ENCODE assay signal across 7 mouse cellular contexts in genomic region chr19:4755565-4756192, GRCm38 (mm10). TPM values are rescaled to one million over a fixed set of nuclear protein-coding genes. Genes with fewer than 3 reads are reported as not detected.
A peak's percentile ranks its signal among the peaks of the same experiment; 100 is the strongest.
DNase-seq lines count a peak whose midpoint lies in the region; ATAC-seq lines count a peak whose summit lies in the region.

No protein-coding gene starts in this region.

- peak overlapping the region; percentile 61 for H3K9ac ChIP-seq in limb, embryonic 11.5 days (ENCODE audit: low read length)
- H3K9ac ChIP-seq in midbrain, embryonic 14.5 days (replicated peaks; ENCODE audit: low read length): peak overlapping the region; percentile 46

- peak overlapping the region; percentile 82 for H3K4me3 ChIP-seq in embryonic facial prominence, embryonic 10.5 days
- peak overlapping the region; percentile 50 for H3K4me3 ChIP-seq in limb, embryonic 11.5 days (ENCODE audit: low read depth, low read length)
- peak overlapping the region; percentile 74 for H3K4me3 ChIP-seq in midbrain, embryonic 14.5 days (replicated peaks; ENCODE audit: low read depth, low read length)

- H3K27me3 ChIP-seq in embryonic facial prominence, embryonic 10.5 days (replicated peaks; ENCODE audit: low read depth, poor library complexity, severe bottlenecking): no peaks in the 10 kb centered on the region
- H3K27me3 ChIP-seq in limb, embryonic 11.5 days (ENCODE audit: control insufficient read depth, insufficient read depth, low read length): no peaks in the 10 kb centered on the region
- H3K27me3 ChIP-seq in midbrain, embryonic 14.5 days (ENCODE audit: control insufficient read depth, insufficient read depth, low read length): no peaks in the 10 kb centered on the region

- peak overlapping the region; percentile 99 for H3K27ac ChIP-seq in embryonic facial prominence, embryonic 10.5 days (replicated peaks)
- H3K27ac ChIP-seq in limb, embryonic 11.5 days (replicated peaks; ENCODE audit: low read depth, low read length): 0 out of 2 replicates have a peak overlapping the region, but pooled peaks have one; percentile 16
- peak overlapping the region; percentile 98 for H3K27ac ChIP-seq in midbrain, embryonic 14.5 days (replicated peaks; ENCODE audit: low read depth, low read length)

- peaks cover 22% of the 10 kb centered on the region for H3K4me1 ChIP-seq in embryonic facial prominence, embryonic 10.5 days
- H3K4me1 ChIP-seq in limb, embryonic 11.5 days (ENCODE audit: control insufficient read depth, insufficient read depth, low read length): peaks cover 10% of the 10 kb centered on the region
- peaks cover 26% of the 10 kb centered on the region for H3K4me1 ChIP-seq in midbrain, embryonic 14.5 days (ENCODE audit: control insufficient read depth, insufficient read depth, low read length)

- peak overlapping the region; percentile 72 for H3K4me2 ChIP-seq in limb, embryonic 11.5 days (ENCODE audit: low read depth, severe bottlenecking)
- peak overlapping the region; percentile 66 for H3K4me2 ChIP-seq in midbrain, embryonic 14.5 days (ENCODE audit: low read length)

- peaks cover 46% of the 10 kb centered on the region for H3K36me3 ChIP-seq in embryonic facial prominence, embryonic 10.5 days (replicated peaks)
- peaks cover 4% of the 10 kb centered on the region; the same call in 1 of the 2 replicates for H3K36me3 ChIP-seq in limb, embryonic 11.5 days (ENCODE audit: control insufficient read depth, insufficient read depth, low read length)
- peaks cover 43% of the 10 kb centered on the region for H3K36me3 ChIP-seq in midbrain, embryonic 14.5 days (ENCODE audit: control insufficient read depth, insufficient read depth, low read length)

- no peaks in the 10 kb centered on the region for H3K9me3 ChIP-seq in embryonic facial prominence, embryonic 10.5 days
- H3K9me3 ChIP-seq in limb, embryonic 11.5 days (ENCODE audit: control insufficient read depth, low read length): no peaks in the 10 kb centered on the region
- H3K9me3 ChIP-seq in midbrain, embryonic 14.5 days (ENCODE audit: control insufficient read depth, low read length): no peaks in the 10 kb centered on the region

- under 1% methylated on average over 10 of the region's 10 CpGs for WGBS in embryonic facial prominence, embryonic 10.5 days
- under 1% methylated on average over 10 of the region's 10 CpGs for WGBS in limb, embryonic 11.5 days
- 0% methylated on average over 10 of the region's 10 CpGs for WGBS in midbrain, embryonic 14.5 days

- peak; percentile 93 for DNase-seq in adrenal gland, postnatal 10 days
- peak; percentile 90 for DNase-seq in embryonic facial prominence, embryonic 10.5 days (ENCODE audit: low spot score)
- peak; percentile 98 for DNase-seq in heart, adult 11 months
- peak; percentile 93 for DNase-seq in kidney, adult 18-20 months
- peak; percentile 90 for DNase-seq in limb, embryonic 11.5 days (ENCODE audit: low spot score)
- peak; percentile 95 for DNase-seq in midbrain, embryonic 14.5 days
- DNase-seq in spleen, adult 18-20 months: peak; percentile 78 to 89

- 0 out of 2 replicates have a peak, but pooled peaks have one; percentile 40 for ATAC-seq in limb, embryonic 11.5 days (ENCODE audit: insufficient number of reproducible peaks, low FRiP score, low TSS enrichment, low read depth)
- peak; percentile 76 for ATAC-seq in midbrain, embryonic 14.5 days (ENCODE audit: low FRiP score, low TSS enrichment)

RNA-seq across cellular contexts. Expression of gene Rbm4b, which starts 0.6 kb away (rescaled TPM):
- total RNA-seq in adrenal gland, postnatal 10 days (2021): 10 to 100 TPM; 11.2 to 13.1 TPM
- 102 and 114 TPM in 2 replicates for polyA plus RNA-seq in embryonic facial prominence, embryonic 10.5 days (2016; fragmentation: Nextera tagmentation; extraction: Ambion mirVana)
- polyA plus RNA-seq in limb, embryonic 11.5 days (2014; fragmentation: Nextera tagmentation; extraction: Ambion mirVana): 107 TPM in 2 replicates
- polyA plus RNA-seq in midbrain, embryonic 14.5 days (2014; fragmentation: Nextera tagmentation; extraction: Ambion mirVana): 176 and 190 TPM in 2 replicates

RNA-seq across cellular contexts. Expression of gene Rbm4, which starts 38.0 kb away (rescaled TPM):
- total RNA-seq in adrenal gland, postnatal 10 days (2021): 10 to 100 TPM; 50.6 to 60.8 TPM
- polyA plus RNA-seq in embryonic facial prominence, embryonic 10.5 days (2016; fragmentation: Nextera tagmentation; extraction: Ambion mirVana): 92.1 and 99.5 TPM in 2 replicates
- polyA plus RNA-seq in limb, embryonic 11.5 days (2014; fragmentation: Nextera tagmentation; extraction: Ambion mirVana): 105 and 109 TPM in 2 replicates
- 101 and 113 TPM in 2 replicates for polyA plus RNA-seq in midbrain, embryonic 14.5 days (2014; fragmentation: Nextera tagmentation; extraction: Ambion mirVana)

RNA-seq across cellular contexts. Expression of gene Sptbn2, which starts 44.7 kb away (rescaled TPM):
- total RNA-seq in adrenal gland, postnatal 10 days (2021): 1 to 10 TPM; 4.7 to 7.3 TPM
- 7.7 and 8.9 TPM in 2 replicates for polyA plus RNA-seq in embryonic facial prominence, embryonic 10.5 days (2016; fragmentation: Nextera tagmentation; extraction: Ambion mirVana)
- 2.1 and 2.5 TPM in 2 replicates for polyA plus RNA-seq in limb, embryonic 11.5 days (2014; fragmentation: Nextera tagmentation; extraction: Ambion mirVana)
- 37.6 and 43.0 TPM in 2 replicates for polyA plus RNA-seq in midbrain, embryonic 14.5 days (2014; fragmentation: Nextera tagmentation; extraction: Ambion mirVana)

RNA-seq across cellular contexts. Expression of gene Gm21992, which starts 55.7 kb away (rescaled TPM):
- 10 to 100 TPM; 18.7 to 19.9 TPM for total RNA-seq in adrenal gland, postnatal 10 days (2021)
- 38.8 and 41.8 TPM in 2 replicates for polyA plus RNA-seq in embryonic facial prominence, embryonic 10.5 days (2016; fragmentation: Nextera tagmentation; extraction: Ambion mirVana)
- 27.6 and 31.8 TPM in 2 replicates for polyA plus RNA-seq in limb, embryonic 11.5 days (2014; fragmentation: Nextera tagmentation; extraction: Ambion mirVana)
- 12.7 and 14.4 TPM in 2 replicates for polyA plus RNA-seq in midbrain, embryonic 14.5 days (2014; fragmentation: Nextera tagmentation; extraction: Ambion mirVana)

RNA-seq across cellular contexts. Expression of gene Rbm14, which starts 55.8 kb away (rescaled TPM):
- 10 to 100 TPM; 47.0 to 50.2 TPM for total RNA-seq in adrenal gland, postnatal 10 days (2021)
- polyA plus RNA-seq in embryonic facial prominence, embryonic 10.5 days (2016; fragmentation: Nextera tagmentation; extraction: Ambion mirVana): 134 and 140 TPM in 2 replicates
- polyA plus RNA-seq in limb, embryonic 11.5 days (2014; fragmentation: Nextera tagmentation; extraction: Ambion mirVana): 119 and 122 TPM in 2 replicates
- 62.0 and 68.9 TPM in 2 replicates for polyA plus RNA-seq in midbrain, embryonic 14.5 days (2014; fragmentation: Nextera tagmentation; extraction: Ambion mirVana)

Comparison
In these comparisons a context has a peak if more than half of its experiments do, and no peak if none do; other contexts are left out.
1. Peak in every context shown above with its lines: DNase-seq, ATAC-seq, H3K4me3 ChIP-seq and H3K27ac ChIP-seq.
2. H3K27ac ChIP-seq: peak in every context shown above with its lines; median percentile 99 in embryonic facial prominence, embryonic 10.5 days; 98 in midbrain, embryonic 14.5 days; 16 in limb, embryonic 11.5 days.